Mouse (Mus musculus): ENCODE measurements around the gene Bpifb2. TPM values are rescaled to one million over a fixed set of nuclear protein-coding genes. Genes with fewer than 3 reads are reported as not detected.

Gene Bpifb2
- total RNA-seq, 1 experiment: not detected

GRCm38 (mm10) chr2:153842854-153843253 is 32.0 kb upstream of the Bpifb2 start:
- TF ChIP-seq HCFC1 (IDR thresholded peaks at IDR 0.05; ENCODE audit: borderline replicate concordance, insufficient read depth, low read length) (no peak), MAFK (IDR thresholded peaks at IDR 0.05; ENCODE audit: insufficient read depth, low read depth, low read length) (no peak), CHD2 (IDR thresholded peaks at IDR 0.05; ENCODE audit: low read depth, low read length) (no peak), ZC3H11A (IDR thresholded peaks at IDR 0.05; ENCODE audit: borderline replicate concordance, low read depth, low read length) (no peak), ZNF384 (IDR thresholded peaks at IDR 0.05; ENCODE audit: low read depth, low read length) (no peak)
- no peak overlapping the region for H3K4me3 ChIP-seq (ENCODE audit: insufficient read depth in 1 of 2, low read depth in 1 of 2, low read length in 2 of 2, poor library complexity in 1 of 2, severe bottlenecking in 1 of 2)
- in situ Hi-C loops (cut with MboI; ENCODE audit: low sequenced_read_pairs in 2 of 2, unreplicated experiment in 2 of 2): no loop called here
- no peak overlapping the region for H3K9ac ChIP-seq (ENCODE audit: insufficient read depth, low read depth, low read length, poor library complexity, severe bottlenecking)
- no peak for DNase-seq (ENCODE audit: low read depth, low spot score)
- no peak overlapping the region for H3K27ac ChIP-seq (ENCODE audit: insufficient read depth, low read depth, low read length, poor library complexity, severe bottlenecking)
- H3K4me1 ChIP-seq (ENCODE audit: control insufficient read depth in 2 of 2, insufficient read depth in 2 of 2, low read length in 2 of 2, poor library complexity in 1 of 2): no peaks in the 10 kb centered on the region
- no peaks in the 10 kb centered on the region for H3K9me3 ChIP-seq (ENCODE audit: control insufficient read depth, insufficient read depth, low read depth, low read length)
- H3K36me3 ChIP-seq (ENCODE audit: control insufficient read depth, insufficient read depth, low read length, poor library complexity, severe bottlenecking): no peaks in the 10 kb centered on the region

GRCm38 (mm10) chr2:153848389-153848788 is 26.5 kb upstream of the Bpifb2 start:
- in situ Hi-C loops (cut with MboI; ENCODE audit: low sequenced_read_pairs in 2 of 2, unreplicated experiment in 2 of 2): no loop called here
- Histone ChIP-seq H3K4me3 (ENCODE audit: insufficient read depth in 1 of 2, low read depth in 1 of 2, low read length in 2 of 2, poor library complexity in 1 of 2, severe bottlenecking in 1 of 2) (no peak overlapping the region), H3K4me1 (ENCODE audit: control insufficient read depth in 2 of 2, insufficient read depth in 2 of 2, low read length in 2 of 2, poor library complexity in 1 of 2) (0 out of 4 replicates have a peak, but pooled peaks cover 0 to 2% of the 10 kb centered on the region in 2 experiments), H3K9me3 (ENCODE audit: control insufficient read depth, insufficient read depth, low read depth, low read length) (no peaks in the 10 kb centered on the region), H3K9ac (ENCODE audit: insufficient read depth, low read depth, low read length, poor library complexity, severe bottlenecking) (no peak overlapping the region), H3K36me3 (ENCODE audit: control insufficient read depth, insufficient read depth, low read length, poor library complexity, severe bottlenecking) (no peaks in the 10 kb centered on the region), H3K27ac (ENCODE audit: insufficient read depth, low read depth, low read length, poor library complexity, severe bottlenecking) (no peak overlapping the region)
- no peak for TF ChIP-seq HCFC1 (IDR thresholded peaks at IDR 0.05; ENCODE audit: borderline replicate concordance, insufficient read depth, low read length)
- TF ChIP-seq ZC3H11A (IDR thresholded peaks at IDR 0.05; ENCODE audit: borderline replicate concordance, low read depth, low read length): no peak
- TF ChIP-seq CHD2 (IDR thresholded peaks at IDR 0.05; ENCODE audit: low read depth, low read length): no peak
- DNase-seq (ENCODE audit: low read depth, low spot score): no peak

- DNase-seq (ENCODE audit: low read depth, low spot score): peak; percentile 40
- H3K36me3 ChIP-seq (ENCODE audit: control insufficient read depth, insufficient read depth, low read length, poor library complexity, severe bottlenecking): no peaks in the 10 kb centered on the region
- 0 out of 4 replicates have a peak, but pooled peaks cover 0 to 2% of the 10 kb centered on the region in 2 experiments for H3K4me1 ChIP-seq (ENCODE audit: control insufficient read depth in 2 of 2, insufficient read depth in 2 of 2, low read length in 2 of 2, poor library complexity in 1 of 2)
- no peak overlapping the region for H3K4me3 ChIP-seq (ENCODE audit: insufficient read depth in 1 of 2, low read depth in 1 of 2, low read length in 2 of 2, poor library complexity in 1 of 2, severe bottlenecking in 1 of 2)
- no peak overlapping the region for H3K27ac ChIP-seq (ENCODE audit: insufficient read depth, low read depth, low read length, poor library complexity, severe bottlenecking)
- no peak overlapping the region for H3K9ac ChIP-seq (ENCODE audit: insufficient read depth, low read depth, low read length, poor library complexity, severe bottlenecking)
- TF ChIP-seq ZC3H11A (IDR thresholded peaks at IDR 0.05; ENCODE audit: borderline replicate concordance, low read depth, low read length): peak; percentile 18; the same call in 1 of the 2 replicates
- TF ChIP-seq HCFC1 (IDR thresholded peaks at IDR 0.05; ENCODE audit: borderline replicate concordance, insufficient read depth, low read length): no peak
- no peaks in the 10 kb centered on the region for H3K9me3 ChIP-seq (ENCODE audit: control insufficient read depth, insufficient read depth, low read depth, low read length)
- in situ Hi-C loops (cut with MboI; ENCODE audit: low sequenced_read_pairs in 2 of 2, unreplicated experiment in 2 of 2): no loop called here
These were observed 24.4 kb upstream of the Bpifb2 start for GRCm38 (mm10) chr2:153850351-153851029.

GRCm38 (mm10) chr2:153851030-153851360 is 23.9 kb upstream of the Bpifb2 start:
- in situ Hi-C loops (cut with MboI; ENCODE audit: low sequenced_read_pairs in 2 of 2, unreplicated experiment in 2 of 2): no loop called here
- no peak for DNase-seq (ENCODE audit: low read depth, low spot score)
- Histone ChIP-seq H3K4me3 (ENCODE audit: insufficient read depth in 1 of 2, low read depth in 1 of 2, low read length in 2 of 2, poor library complexity in 1 of 2, severe bottlenecking in 1 of 2) (no peak overlapping the region), H3K4me1 (ENCODE audit: control insufficient read depth in 2 of 2, insufficient read depth in 2 of 2, low read length in 2 of 2, poor library complexity in 1 of 2) (0 out of 4 replicates have a peak, but pooled peaks cover 0 to 2% of the 10 kb centered on the region in 2 experiments), H3K9ac (ENCODE audit: insufficient read depth, low read depth, low read length, poor library complexity, severe bottlenecking) (no peak overlapping the region), H3K9me3 (ENCODE audit: control insufficient read depth, insufficient read depth, low read depth, low read length) (no peaks in the 10 kb centered on the region), H3K36me3 (ENCODE audit: control insufficient read depth, insufficient read depth, low read length, poor library complexity, severe bottlenecking) (no peaks in the 10 kb centered on the region), H3K27ac (ENCODE audit: insufficient read depth, low read depth, low read length, poor library complexity, severe bottlenecking) (no peak overlapping the region)
- TF ChIP-seq ZC3H11A (IDR thresholded peaks at IDR 0.05; ENCODE audit: borderline replicate concordance, low read depth, low read length): no peak
- no peak for TF ChIP-seq ZNF384 (IDR thresholded peaks at IDR 0.05; ENCODE audit: low read depth, low read length)
- TF ChIP-seq CHD2 (IDR thresholded peaks at IDR 0.05; ENCODE audit: low read depth, low read length): no peak
- TF ChIP-seq MAFK (IDR thresholded peaks at IDR 0.05; ENCODE audit: insufficient read depth, low read depth, low read length): no peak
- TF ChIP-seq HCFC1 (IDR thresholded peaks at IDR 0.05; ENCODE audit: borderline replicate concordance, insufficient read depth, low read length): no peak

GRCm38 (mm10) chr2:153853544-153853943 is 21.3 kb upstream of the Bpifb2 start:
- no peak for TF ChIP-seq ZNF384 (IDR thresholded peaks at IDR 0.05; ENCODE audit: low read depth, low read length)
- no peak for TF ChIP-seq ZC3H11A (IDR thresholded peaks at IDR 0.05; ENCODE audit: borderline replicate concordance, low read depth, low read length)
- no peak for TF ChIP-seq CHD2 (IDR thresholded peaks at IDR 0.05; ENCODE audit: low read depth, low read length)
- TF ChIP-seq MAFK (IDR thresholded peaks at IDR 0.05; ENCODE audit: insufficient read depth, low read depth, low read length): no peak
- TF ChIP-seq HCFC1 (IDR thresholded peaks at IDR 0.05; ENCODE audit: borderline replicate concordance, insufficient read depth, low read length): no peak
- H3K4me3 ChIP-seq (ENCODE audit: insufficient read depth in 1 of 2, low read depth in 1 of 2, low read length in 2 of 2, poor library complexity in 1 of 2, severe bottlenecking in 1 of 2): no peak overlapping the region
- no peak for DNase-seq (ENCODE audit: low read depth, low spot score)
- H3K36me3 ChIP-seq (ENCODE audit: control insufficient read depth, insufficient read depth, low read length, poor library complexity, severe bottlenecking): no peaks in the 10 kb centered on the region
- 0 out of 4 replicates have a peak, but pooled peaks cover 0 to 2% of the 10 kb centered on the region in 2 experiments for H3K4me1 ChIP-seq (ENCODE audit: control insufficient read depth in 2 of 2, insufficient read depth in 2 of 2, low read length in 2 of 2, poor library complexity in 1 of 2)
- no peaks in the 10 kb centered on the region for H3K9me3 ChIP-seq (ENCODE audit: control insufficient read depth, insufficient read depth, low read depth, low read length)
- H3K27ac ChIP-seq (ENCODE audit: insufficient read depth, low read depth, low read length, poor library complexity, severe bottlenecking): no peak overlapping the region
- H3K9ac ChIP-seq (ENCODE audit: insufficient read depth, low read depth, low read length, poor library complexity, severe bottlenecking): no peak overlapping the region
- in situ Hi-C loops (cut with MboI; ENCODE audit: low sequenced_read_pairs in 2 of 2, unreplicated experiment in 2 of 2): no loop called here

All from ES-E14 (cell line).